In the genomic region with DNA sequence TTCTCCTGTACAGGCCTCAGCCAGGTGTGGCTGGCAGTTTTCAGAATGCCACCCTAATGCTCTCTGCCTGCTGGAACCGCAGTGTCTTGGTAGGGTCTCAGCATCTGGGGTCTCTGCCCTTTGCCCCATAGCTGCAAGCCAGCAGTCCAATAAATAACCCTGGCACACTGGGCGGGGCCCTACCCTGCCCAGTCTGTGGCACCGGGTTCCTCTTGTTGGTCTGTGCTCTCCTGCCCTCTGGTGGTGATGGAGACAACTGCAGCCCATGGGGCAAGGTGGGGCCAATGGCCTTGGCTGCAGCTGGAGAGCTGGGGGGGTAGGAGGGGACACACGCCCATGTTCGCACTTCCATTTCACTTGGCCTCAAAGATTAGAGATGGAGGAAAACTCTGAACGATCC, we compare ENCODE assay signal across 8 mouse cellular contexts.
DNase-seq lines count a peak whose midpoint lies in the region; ATAC-seq and TF ChIP-seq lines count a peak whose summit lies in the region.

No protein-coding gene starts in this region.

- intact Hi-C loops in gastrocnemius, postnatal 36 days (cut with DNase I): loop anchor here (2.0 to 5.0 kb wide), 2 partner anchors 270 to 341 kb away; no protein-coding TSS in a partner anchor

- no peaks in the 10 kb centered on the region for H3K36me3 ChIP-seq in heart, embryonic 11.5 days (ENCODE audit: control insufficient read depth, insufficient read depth, low read length)
- no peaks in the 10 kb centered on the region for H3K36me3 ChIP-seq in kidney, adult 2 months (ENCODE audit: control insufficient read depth, insufficient read depth, low read length)
- H3K36me3 ChIP-seq in limb, embryonic 11.5 days (ENCODE audit: control insufficient read depth, insufficient read depth, low read length): no peaks in the 10 kb centered on the region

- peak; percentile 76 to 93 for DNase-seq in heart, adult 18-20 months
- DNase-seq in embryo, embryonic 10.5 days (ENCODE audit: low spot score): peak; percentile 86
- DNase-seq in gastrocnemius, postnatal 36 days: peak; percentile 72 to 77
- peak; percentile 71 for DNase-seq in kidney, adult 2 months
- peak; percentile 90 for DNase-seq in limb, embryonic 11.5 days (ENCODE audit: low spot score)
- peak; percentile 39 to 63 for DNase-seq in spleen, postnatal 14 days (ENCODE audit: low spot score in 2 of 2)

- H3K4me3 ChIP-seq in heart, embryonic 11.5 days (ENCODE audit: low read depth, low read length): no peak overlapping the region
- no peak overlapping the region for H3K4me3 ChIP-seq in kidney, adult 2 months (ENCODE audit: insufficient read depth, low read depth, low read length)
- no peak overlapping the region for H3K4me3 ChIP-seq in limb, embryonic 11.5 days (ENCODE audit: low read depth, low read length)

- H3K4me1 ChIP-seq in heart, embryonic 11.5 days (ENCODE audit: control insufficient read depth, insufficient read depth, low read length): no peaks in the 10 kb centered on the region
- no peaks in the 10 kb centered on the region for H3K4me1 ChIP-seq in kidney, adult 2 months (ENCODE audit: control insufficient read depth, insufficient read depth, low read length)
- H3K4me1 ChIP-seq in limb, embryonic 11.5 days (ENCODE audit: control insufficient read depth, insufficient read depth, low read length): no peaks in the 10 kb centered on the region

- WGBS in heart, embryonic 11.5 days (ENCODE audit: insufficient replicate concordance): 25% methylated on average over 6 of the region's 6 CpGs
- 9% methylated on average over 6 of the region's 6 CpGs for WGBS in kidney, adult 2 months
- 24% methylated on average over 6 of the region's 6 CpGs for WGBS in limb, embryonic 11.5 days

- no peak overlapping the region for H3K9ac ChIP-seq in heart, embryonic 11.5 days (ENCODE audit: low read depth, low read length)
- H3K9ac ChIP-seq in limb, embryonic 11.5 days (ENCODE audit: low read length): no peak overlapping the region

- TF ChIP-seq POLR2A in kidney, adult 2 months (IDR thresholded peaks at IDR 0.05; ENCODE audit: low read depth, low read length): no peak

- peak; percentile 90 for TF ChIP-seq CTCF in kidney, adult 2 months (conservative IDR thresholded peaks at IDR 0.05; ENCODE audit: insufficient read depth, insufficient read length, low read depth, low read length)

- H3K27ac ChIP-seq in heart, embryonic 11.5 days (ENCODE audit: low read depth, low read length): no peak overlapping the region
- H3K27ac ChIP-seq in kidney, adult 2 months (ENCODE audit: insufficient read depth, low read depth, low read length): no peak overlapping the region
- no peak overlapping the region for H3K27ac ChIP-seq in limb, embryonic 11.5 days (replicated peaks; ENCODE audit: low read depth, low read length)

- ATAC-seq in heart, embryonic 11.5 days (replicated peaks; ENCODE audit: insufficient number of reproducible peaks, low FRiP score, low TSS enrichment): no peak
- ATAC-seq in limb, embryonic 11.5 days (ENCODE audit: insufficient number of reproducible peaks, low FRiP score, low TSS enrichment, low read depth): peak; percentile 12; the same call in 1 of the 2 replicates
- peak; percentile 89 for ATAC-seq in monocyte, adult 5-6 weeks (replicated peaks; ENCODE audit: insufficient number of reproducible peaks, low FRiP score, low TSS enrichment, poor library complexity, severe bottlenecking)

- H3K27me3 ChIP-seq in heart, embryonic 11.5 days (ENCODE audit: control insufficient read depth, insufficient read depth, low read length): no peaks in the 10 kb centered on the region
- no peaks in the 10 kb centered on the region for H3K27me3 ChIP-seq in kidney, adult 2 months (replicated peaks; ENCODE audit: control insufficient read depth, insufficient read depth, low read length)
- H3K27me3 ChIP-seq in limb, embryonic 11.5 days (ENCODE audit: control insufficient read depth, insufficient read depth, low read length): no peaks in the 10 kb centered on the region

- H3K4me2 ChIP-seq in heart, embryonic 11.5 days: no peak overlapping the region
- H3K4me2 ChIP-seq in limb, embryonic 11.5 days (ENCODE audit: low read depth, severe bottlenecking): no peak overlapping the region

- H3K9me3 ChIP-seq in heart, embryonic 11.5 days (replicated peaks; ENCODE audit: control insufficient read depth, low read length): no peaks in the 10 kb centered on the region
- H3K9me3 ChIP-seq in limb, embryonic 11.5 days (ENCODE audit: control insufficient read depth, low read length): no peaks in the 10 kb centered on the region
